Mouse (Mus musculus): ENCODE measurements around the gene Zfp955b. TPM values are rescaled to one million over a fixed set of nuclear protein-coding genes. Genes with fewer than 3 reads are reported as not detected.

Gene Zfp955b
- 5.1 to 8.3 TPM (median 5.5 TPM) in 4 replicates for total RNA-seq (2023; ENCODE audit: inconsistent age)

GRCm38 (mm10) chr17:33289039-33289875 is at the start of gene Zfp955b:
Zfp955b (plus strand) TSS chr17:33289544.

GRCm38 (mm10) chr17:33254530-33255318 is 34.6 kb upstream of the Zfp955b start, which contains the start of gene Zfp955a:
Zfp955a (minus strand) TSS chr17:33255145.

GRCm38 (mm10) chr17:33264376-33264775 is 25.0 kb upstream of the Zfp955b start, which contains the start of gene Olfr63:
Olfr63 (plus strand) TSS chr17:33264676.

Other genes with a start within 250 kb of the Zfp955b start
- gene 4921501E09Rik, start 221.5 kb upstream of the Zfp955b start, total RNA-seq (2023; ENCODE audit: inconsistent age), result not detected in 4 replicates
- gene Zfp563, start 200.2 kb upstream of the Zfp955b start, total RNA-seq (2023; ENCODE audit: inconsistent age), result 3.8 to 5.5 TPM (median 4.8 TPM) in 4 replicates
- gene Morc2b, start 149.9 kb upstream of the Zfp955b start, total RNA-seq (2023; ENCODE audit: inconsistent age), result not detected in 4 replicates
- gene Olfr55, start 121.1 kb upstream of the Zfp955b start, total RNA-seq (2023; ENCODE audit: inconsistent age), result not detected in 4 replicates
- gene Olfr239, start 98.2 kb upstream of the Zfp955b start, total RNA-seq (2023; ENCODE audit: inconsistent age), result not detected in 4 replicates
- not detected in 4 replicates for gene Olfr1564, start 67.9 kb upstream of the Zfp955b start, total RNA-seq (2023; ENCODE audit: inconsistent age)
- 4.3 to 7.0 TPM (median 5.2 TPM) in 4 replicates for gene Zfp955a, start 34.4 kb upstream of the Zfp955b start, total RNA-seq (2023; ENCODE audit: inconsistent age)
- gene Olfr63, start 24.9 kb upstream of the Zfp955b start, total RNA-seq (2023; ENCODE audit: inconsistent age), result 0.06 to 0.13 TPM (median 0.12 TPM) in 3 of 4 replicates, not detected in the other
- gene Zfp81, start 69.3 kb downstream of the Zfp955b start, total RNA-seq (2023; ENCODE audit: inconsistent age), result 12.9 to 18.0 TPM (median 14.4 TPM) in 4 replicates
- gene Zfp101, start 105.1 kb downstream of the Zfp955b start, total RNA-seq (2023; ENCODE audit: inconsistent age), result 5.7 to 7.9 TPM (median 6.5 TPM) in 4 replicates
- gene Actl9, start 143.4 kb downstream of the Zfp955b start, total RNA-seq (2023; ENCODE audit: inconsistent age), result not detected in 4 replicates
- gene Adamts10, start 234.7 kb downstream of the Zfp955b start, total RNA-seq (2023; ENCODE audit: inconsistent age), result 62.4 to 74.4 TPM (median 67.5 TPM) in 4 replicates

Data from B cell, adult (primary cell).